Mouse (Mus musculus): Measurements from ENCODE around the gene Olfr315.
A peak's percentile ranks its signal among the peaks of the same experiment; 100 is the strongest.
"Not testable (repeated sequence)": the region's sequence is repeated elsewhere in the genome, so short reads cannot be mapped to it uniquely, and the experiment has no call there.

Olfr315 gene

GRCm38 (mm10) chr11:58772888-58773287 is at the start of gene Olfr315:
Gene Olfr315, plus strand, starts transcription at chr11:58773188.
- no peak for DNase-seq (ENCODE audit: low spot score in 2 of 2)

GRCm38 (mm10) chr11:58723914-58724313 is 49.1 kb upstream of the Olfr315 start, which contains the start of gene Olfr318:
Gene Olfr318, minus strand, starts transcription at chr11:58724014.
- no peak for DNase-seq (ENCODE audit: low spot score in 2 of 2)

GRCm38 (mm10) chr11:58727896-58728650 is 44.9 kb upstream of the Olfr315 start:
- not testable (repeated sequence) for DNase-seq (ENCODE audit: low spot score in 2 of 2)

- peak; percentile 17 to 37 for DNase-seq (ENCODE audit: low spot score in 2 of 2)
Measured at GRCm38 (mm10) chr11:58733372-58733771, 39.6 kb upstream of the Olfr315 start.

- DNase-seq (ENCODE audit: low spot score in 2 of 2), result no peak
Measured at GRCm38 (mm10) chr11:58738792-58739262, 34.2 kb upstream of the Olfr315 start, which contains the start of gene Olfr317. Gene Olfr317, minus strand, starts transcription at chr11:58739212.

- DNase-seq (ENCODE audit: low spot score in 2 of 2), result peak; percentile 10 to 49
Measured at GRCm38 (mm10) chr11:58751096-58751495, 21.9 kb upstream of the Olfr315 start.

GRCm38 (mm10) chr11:58752434-58752833 is 20.6 kb upstream of the Olfr315 start, which contains the start of gene Olfr316:
Gene Olfr316, plus strand, starts transcription at chr11:58752734.
- no peak for DNase-seq (ENCODE audit: low spot score in 2 of 2)

- DNase-seq (ENCODE audit: low spot score in 2 of 2), result no peak
Measured at GRCm38 (mm10) chr11:58782480-58783089, 9.6 kb downstream of the Olfr315 start, which contains the start of gene Olfr314. Gene Olfr314, plus strand, starts transcription at chr11:58782952.

- no peak for DNase-seq (ENCODE audit: low spot score in 2 of 2)
Measured at GRCm38 (mm10) chr11:58784182-58784581, 11.2 kb downstream of the Olfr315 start.

- no peak for DNase-seq (ENCODE audit: low spot score in 2 of 2)
Measured at GRCm38 (mm10) chr11:58787651-58788050, 14.7 kb downstream of the Olfr315 start.

GRCm38 (mm10) chr11:58788346-58788745 is 15.4 kb downstream of the Olfr315 start:
- no peak for DNase-seq (ENCODE audit: low spot score in 2 of 2)

- no peak for DNase-seq (ENCODE audit: low spot score in 2 of 2)
Measured at GRCm38 (mm10) chr11:58789532-58789931, 16.5 kb downstream of the Olfr315 start.

- DNase-seq (ENCODE audit: low spot score in 2 of 2), result no peak
Measured at GRCm38 (mm10) chr11:58790053-58790452, 17.1 kb downstream of the Olfr315 start.

- no peak for DNase-seq (ENCODE audit: low spot score in 2 of 2)
Measured at GRCm38 (mm10) chr11:58790646-58791045, 17.7 kb downstream of the Olfr315 start.

- DNase-seq (ENCODE audit: low spot score in 2 of 2), result no peak
Measured at GRCm38 (mm10) chr11:58795856-58796255, 22.9 kb downstream of the Olfr315 start.

- DNase-seq (ENCODE audit: low spot score in 2 of 2), result peak; percentile 42 to 46
Measured at GRCm38 (mm10) chr11:58796850-58797249, 23.9 kb downstream of the Olfr315 start.

- DNase-seq (ENCODE audit: low spot score in 2 of 2), result no peak
Measured at GRCm38 (mm10) chr11:58799747-58800146, 26.8 kb downstream of the Olfr315 start.

GRCm38 (mm10) chr11:58801558-58802228 is 28.7 kb downstream of the Olfr315 start, which contains the start of gene Fam183b:
Gene Fam183b, minus strand, starts transcription at chr11:58801960.
- DNase-seq (ENCODE audit: low spot score in 2 of 2), result no peak

GRCm38 (mm10) chr11:58803871-58804270 is 30.9 kb downstream of the Olfr315 start:
- DNase-seq (ENCODE audit: low spot score in 2 of 2), result no peak

- DNase-seq (ENCODE audit: low spot score in 2 of 2), result no peak
Measured at GRCm38 (mm10) chr11:58804393-58804792, 31.4 kb downstream of the Olfr315 start.

- no peak for DNase-seq (ENCODE audit: low spot score in 2 of 2)
Measured at GRCm38 (mm10) chr11:58812001-58812400, 39.0 kb downstream of the Olfr315 start.

GRCm38 (mm10) chr11:58814700-58815099 is 41.7 kb downstream of the Olfr315 start, which contains the start of gene Olfr313:
Gene Olfr313, plus strand, starts transcription at chr11:58815000.
- DNase-seq (ENCODE audit: low spot score in 2 of 2), result not testable (repeated sequence)

Measured in frontal cortex, postnatal 14 days (tissue).